Mouse (Mus musculus) ES-E14 (cell line): ENCODE results near the gene Swap70.

Experiments
- CHD2 ChIP-seq: IDR thresholded peaks from 2 replicates; pipeline ENCODE4 v1.6.1; 2014; ENCODE audit warnings: mild to moderate bottlenecking, low read depth, low read length, inconsistent platforms
- HCFC1 ChIP-seq: IDR thresholded peaks from 2 replicates; pipeline ENCODE4 v1.6.1; 2012; ENCODE audit warnings: low read length, inconsistent platforms, borderline replicate concordance; ENCODE audit not compliant: insufficient read depth
- MAFK ChIP-seq: IDR thresholded peaks from 2 replicates; pipeline ENCODE4 v1.6.1; 2014; ENCODE audit warnings: mild to moderate bottlenecking, low read depth, low read length, inconsistent platforms; ENCODE audit not compliant: insufficient read depth
- ZC3H11A ChIP-seq: IDR thresholded peaks from 2 replicates; pipeline ENCODE4 v1.6.1; 2012; ENCODE audit warnings: low read depth, mild to moderate bottlenecking, inconsistent platforms, low read length, borderline replicate concordance

- TF ChIP-seq CHD2 (no peak), MAFK (no peak), ZC3H11A (no peak), HCFC1 (no peak)
These were observed 15.9 kb downstream of the Swap70 start for GRCm38 (mm10) chr7:110237451-110237836.
